Mouse (Mus musculus): ENCODE data around the gene Lpar6. TPM values are rescaled to one million over a fixed set of nuclear protein-coding genes. Genes with fewer than 3 reads are reported as not detected.

Gene Lpar6
- 20.0 TPM for polyA plus RNA-seq (2015; fragmentation: Illumina TruSeq; extraction: RNeasy Lipid Tissue Mini Kit (QIAGEN cat#74804); ENCODE audit: insufficient read depth, low replicate concordance)

DNA sequence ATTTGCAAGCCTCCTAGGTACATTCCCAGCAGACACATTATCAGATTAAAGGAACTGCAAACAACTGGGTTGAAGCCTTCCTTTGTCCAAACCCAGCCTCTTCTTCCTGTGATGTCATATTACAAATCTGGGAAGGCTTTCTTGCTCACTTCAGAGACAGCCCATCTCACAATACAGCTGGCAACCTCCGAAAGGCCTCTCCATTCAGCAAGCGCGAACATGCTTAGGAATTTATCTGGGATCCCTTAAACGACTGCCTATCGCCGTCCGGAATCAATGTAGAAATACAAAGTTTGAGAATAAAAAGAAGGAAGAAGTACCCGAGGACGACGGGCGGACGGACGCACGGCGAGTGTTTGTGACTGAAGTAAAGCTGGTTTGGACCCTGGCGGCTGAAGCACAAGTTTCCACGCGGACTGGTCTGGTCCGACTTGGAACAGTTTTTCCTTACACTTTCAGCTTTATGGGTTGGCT, at the start of gene Lpar6:
Gene Lpar6 (plus strand): TSS at position 48 of the 474 bp plus-strand sequence.

Other genes with a start within 250 kb of the Lpar6 start
- 5.9 TPM for gene Cysltr2, start 188.8 kb upstream of the Lpar6 start, polyA plus RNA-seq (2015; fragmentation: Illumina TruSeq; extraction: RNeasy Lipid Tissue Mini Kit (QIAGEN cat#74804); ENCODE audit: insufficient read depth, low replicate concordance)
- 60.7 TPM for gene Rcbtb2, start 114.9 kb upstream of the Lpar6 start, polyA plus RNA-seq (2015; fragmentation: Illumina TruSeq; extraction: RNeasy Lipid Tissue Mini Kit (QIAGEN cat#74804); ENCODE audit: insufficient read depth, low replicate concordance)
- 81.4 TPM for gene Rb1, start 87.9 kb downstream of the Lpar6 start, polyA plus RNA-seq (2015; fragmentation: Illumina TruSeq; extraction: RNeasy Lipid Tissue Mini Kit (QIAGEN cat#74804); ENCODE audit: insufficient read depth, low replicate concordance)
- gene Itm2b, start 147.4 kb downstream of the Lpar6 start, polyA plus RNA-seq (2015; fragmentation: Illumina TruSeq; extraction: RNeasy Lipid Tissue Mini Kit (QIAGEN cat#74804); ENCODE audit: insufficient read depth, low replicate concordance): 1,128 TPM